Mouse (Mus musculus): ENCODE results near the gene Odr4.
A peak's percentile ranks its signal among the peaks of the same experiment; 100 is the strongest.

- peak; percentile 37; the same call in 1 of the 2 replicates for TF ChIP-seq CTCF (IDR thresholded peaks at IDR 0.05; ENCODE audit: low read depth, low read length)
- no peak for TF ChIP-seq POLR2A (IDR thresholded peaks at IDR 0.05; ENCODE audit: extremely low read depth, insufficient read depth, low read length)
These were observed 20.0 kb downstream of the Odr4 start for GRCm38 (mm10) chr1:150372895-150373294.
